Mouse (Mus musculus) intestine, embryonic 14.5 days (tissue): ENCODE results near the gene Vdr. TPM values are rescaled to one million over a fixed set of nuclear protein-coding genes. Genes with fewer than 3 reads are reported as not detected.
A peak's percentile ranks its signal among the peaks of the same experiment; 100 is the strongest.

Experiments
- ATAC-seq: fragments of 200-750 bp; cut with Nextera tagmentation; replicated peaks from 2 replicates; pipeline ENCODE4 v1.8.0; 2017; ENCODE audit warnings: low read depth, moderate number of reproducible peaks, moderate TSS enrichment, moderate library complexity; ENCODE audit not compliant: low FRiP score, low TSS enrichment
- DNase-seq: peaks from one replicate; pipeline ENCODE4 v3.0.0-alpha.2; 2018; ENCODE audit warnings: low spot score
- H3K27ac ChIP-seq: fragments of 300-500 bp; sonication (generic); 2 replicates; pipeline ENCODE4 v1.5.1; 2014; ENCODE audit warnings: low read depth, mild to moderate bottlenecking, control low read depth
- H3K27me3 ChIP-seq: fragments of 300-500 bp; sonication (generic); replicated peaks from 2 replicates; pipeline ENCODE4 v1.6.1; 2014; ENCODE audit warnings: low read length, control low read depth; ENCODE audit not compliant: control insufficient read depth, insufficient read depth
- H3K36me3 ChIP-seq: fragments of 300-500 bp; sonication (generic); 2 replicates; pipeline ENCODE4 v1.6.1; 2014; ENCODE audit warnings: low read length, control low read depth; ENCODE audit not compliant: control insufficient read depth, insufficient read depth
- H3K4me1 ChIP-seq: fragments of 300-500 bp; sonication (generic); replicated peaks from 2 replicates; pipeline ENCODE4 v1.6.1; 2014; ENCODE audit warnings: low read length, control low read depth, mixed read lengths; ENCODE audit not compliant: control insufficient read depth, insufficient read depth
- H3K4me2 ChIP-seq: fragments of 300-500 bp; sonication (generic); 2 replicates; pipeline ENCODE4 v1.6.1; 2014; ENCODE audit warnings: low read length
- H3K4me3 ChIP-seq: fragments of 300-500 bp; sonication (generic); 2 replicates; pipeline ENCODE4 v1.5.1; 2014; ENCODE audit warnings: low read depth, low read length, control low read depth, mixed read lengths
- H3K9ac ChIP-seq: fragments of 300-500 bp; sonication (generic); 2 replicates; pipeline ENCODE4 v1.6.1; 2014; ENCODE audit warnings: mild to moderate bottlenecking, low read length
- H3K9me3 ChIP-seq: fragments of 300-500 bp; sonication (generic); 2 replicates; pipeline ENCODE4 v1.6.1; 2016; ENCODE audit warnings: low read length, control low read depth; ENCODE audit not compliant: control insufficient read depth
- WGBS: fragments of 180-500 bp; shearing (Covaris S2); extraction: QIAGEN DNeasy Blood & Tissue Kit; methylation state at CpG from one replicate; pipeline ENCODE4 v1.1.7; 2014; 5-methylcytosine and 5-hydroxymethylcytosine counted together
- polyA plus RNA-seq: library from polyadenylated mRNA; unstranded; fragments of >200 nt; fragmentation: Nextera tagmentation; extraction: Ambion mirVana; gene quantifications from 2 replicates; pipeline ENCODE4 v1.2.1, GENCODE M21; 2014

Gene Vdr
- polyA plus RNA-seq, 1 experiment from 2014 or later = 0.80 TPM

DNA sequence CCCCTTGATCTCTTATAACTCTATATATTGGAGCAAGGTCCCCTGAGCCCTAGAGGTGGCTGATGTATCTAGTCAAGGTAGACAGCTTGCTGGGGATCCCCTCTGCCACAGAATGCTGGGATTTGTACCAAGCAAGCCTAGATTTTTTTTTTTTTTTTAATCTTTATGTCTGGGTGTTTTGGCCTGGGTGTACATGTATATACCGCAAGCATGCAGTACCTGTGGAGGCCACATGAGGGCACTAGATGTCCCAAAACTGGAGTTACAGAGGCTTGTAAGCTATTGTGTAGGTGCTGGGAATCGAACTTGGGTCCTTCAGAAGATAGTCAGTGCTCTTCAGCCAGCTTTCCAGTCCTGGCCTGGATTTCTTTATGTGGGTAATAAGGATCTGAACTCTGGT, 44.4 kb downstream of the Vdr start:
- no peak overlapping the region for H3K27ac ChIP-seq
- H3K9ac ChIP-seq = no peak overlapping the region
- H3K9me3 ChIP-seq = no peaks in the 10 kb centered on the region; the same call in 1 of the 2 replicates
- H3K36me3 ChIP-seq = no peaks in the 10 kb centered on the region
- ATAC-seq = no peak
- no peaks in the 10 kb centered on the region for H3K27me3 ChIP-seq
- no peak overlapping the region for H3K4me3 ChIP-seq
- no peak overlapping the region for H3K4me2 ChIP-seq
- WGBS = 99% methylated on average over 2 of the region's 2 CpGs
- DNase-seq = no peak
- H3K4me1 ChIP-seq = peaks cover 22% of the 10 kb centered on the region

DNA sequence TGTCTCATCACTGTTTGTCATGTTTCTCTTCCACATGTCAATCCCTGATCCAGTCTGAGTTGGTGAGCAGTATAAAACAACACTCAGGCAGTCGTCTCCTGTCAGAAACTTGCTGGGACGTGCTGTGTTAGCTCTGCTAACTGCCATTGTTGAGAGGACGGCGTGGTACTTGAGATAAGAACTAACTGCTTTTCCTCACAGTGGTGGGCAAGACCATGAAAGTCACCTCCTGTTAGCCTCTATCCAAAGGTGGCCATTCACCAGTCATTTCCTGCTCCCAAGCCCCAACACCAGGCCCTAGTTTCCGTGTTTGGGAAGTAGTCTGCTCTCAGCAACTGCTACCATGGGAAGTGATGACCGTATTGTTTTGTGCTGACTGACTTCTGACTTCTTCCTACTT, 45.3 kb downstream of the Vdr start:
- DNase-seq (no peak), ATAC-seq (no peak)
- Histone ChIP-seq H3K4me1 (peaks cover 22% of the 10 kb centered on the region), H3K27me3 (no peaks in the 10 kb centered on the region), H3K27ac (no peak overlapping the region), H3K9ac (no peak overlapping the region), H3K36me3 (no peaks in the 10 kb centered on the region), H3K9me3 (no peaks in the 10 kb centered on the region; the same call in 1 of the 2 replicates), H3K4me2 (no peak overlapping the region), H3K4me3 (no peak overlapping the region)
- 36% methylated on average over 6 of the region's 6 CpGs for WGBS

DNA sequence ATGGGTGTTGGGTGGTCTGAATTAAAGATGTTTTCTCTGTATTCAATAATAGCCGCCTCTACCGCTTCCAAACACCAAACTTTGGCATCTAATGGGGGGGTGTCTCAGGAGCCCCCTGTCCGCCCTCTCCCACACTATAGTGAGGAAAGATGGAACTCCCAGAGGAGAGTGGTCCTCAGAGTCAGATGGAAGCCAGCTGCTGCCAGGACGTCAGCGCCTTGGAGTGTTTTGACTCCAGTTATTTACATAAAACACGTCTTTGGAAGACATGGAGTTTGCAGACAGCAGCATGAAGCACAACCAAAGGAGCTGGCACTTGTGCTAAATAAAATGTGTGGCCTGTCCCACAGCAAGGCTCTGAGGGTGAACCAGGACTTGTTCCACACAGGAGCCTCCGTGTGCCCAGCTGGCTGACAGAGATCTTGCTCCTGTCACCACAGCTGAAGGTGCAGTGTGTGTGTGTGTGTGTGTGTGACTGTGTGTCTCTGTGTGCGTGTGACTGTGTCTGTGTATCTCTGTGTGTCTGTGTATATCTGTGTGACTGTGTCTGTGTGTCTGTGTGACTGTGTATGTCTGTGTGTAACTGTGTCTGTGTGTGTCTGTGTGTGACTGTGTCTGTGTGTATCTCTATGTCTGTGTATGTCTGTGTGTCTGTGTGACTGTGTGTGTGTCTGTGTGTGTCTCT, 45.9 kb downstream of the Vdr start:
- H3K4me2 ChIP-seq = no peak overlapping the region
- no peaks in the 10 kb centered on the region for H3K27me3 ChIP-seq
- DNase-seq = peak; percentile 64
- no peaks in the 10 kb centered on the region; the same call in 1 of the 2 replicates for H3K9me3 ChIP-seq
- 41% methylated on average over 8 of the region's 8 CpGs for WGBS
- no peak for ATAC-seq
- no peak overlapping the region for H3K4me3 ChIP-seq
- no peak overlapping the region for H3K9ac ChIP-seq
- peaks cover 22% of the 10 kb centered on the region for H3K4me1 ChIP-seq
- H3K27ac ChIP-seq = peak overlapping the region; percentile 43; the same call in 1 of the 2 replicates
- H3K36me3 ChIP-seq = no peaks in the 10 kb centered on the region

DNA sequence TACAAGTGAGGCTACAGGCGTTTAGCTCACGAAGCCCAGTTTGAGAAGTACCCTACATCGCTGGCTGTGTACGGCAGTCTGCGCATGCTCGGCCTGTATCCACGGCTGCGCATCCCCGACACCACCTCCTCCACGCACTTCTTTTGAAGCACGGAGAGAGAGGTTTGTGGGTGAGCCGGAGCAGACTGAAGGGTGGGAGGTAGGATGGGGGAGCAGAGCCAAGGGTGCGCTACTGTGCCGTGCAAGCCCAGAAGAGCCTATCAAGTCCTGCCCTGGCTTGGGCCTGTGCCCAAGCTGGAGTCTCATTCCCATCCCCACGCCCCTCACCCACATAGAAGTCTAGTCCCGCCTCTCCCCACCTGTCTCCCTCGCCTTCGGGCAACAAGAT, 46.9 kb downstream of the Vdr start:
- DNase-seq (no peak), ATAC-seq (no peak)
- Histone ChIP-seq H3K9ac (no peak overlapping the region), H3K4me2 (no peak overlapping the region), H3K4me1 (peaks cover 22% of the 10 kb centered on the region), H3K27me3 (no peaks in the 10 kb centered on the region), H3K36me3 (no peaks in the 10 kb centered on the region), H3K9me3 (no peaks in the 10 kb centered on the region; the same call in 1 of the 2 replicates), H3K4me3 (no peak overlapping the region), H3K27ac (no peak overlapping the region)
- WGBS = 73% methylated on average over 18 of the region's 18 CpGs

DNA sequence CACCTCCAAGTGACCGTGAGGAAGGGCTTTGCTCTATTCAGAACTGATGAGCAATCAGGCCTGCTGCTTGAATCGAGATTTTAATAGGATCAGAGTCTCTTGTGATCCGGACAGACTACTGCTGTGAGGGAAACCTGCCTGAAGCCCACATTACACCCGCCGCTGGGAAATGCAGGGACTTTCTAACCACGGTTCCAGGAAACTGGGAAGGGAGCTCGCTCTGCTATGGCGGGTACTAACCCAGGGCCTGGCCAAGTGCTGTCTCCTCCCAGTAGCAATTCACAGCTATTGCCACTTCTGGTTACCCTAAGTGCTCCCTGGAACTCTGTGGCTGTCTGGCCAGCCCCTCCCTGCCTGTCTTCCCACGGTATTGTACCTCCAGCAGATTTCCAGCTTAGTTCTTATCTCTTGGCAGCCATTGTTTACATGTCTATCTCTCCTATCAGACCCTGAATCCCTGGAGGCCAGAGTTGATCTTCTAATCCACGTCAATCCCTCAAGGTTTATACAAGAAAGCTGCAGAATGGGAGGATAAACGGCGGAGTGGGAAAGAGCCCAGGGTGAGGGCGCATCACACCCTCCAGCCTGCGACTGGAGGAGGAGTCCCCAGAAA, 47.4 kb downstream of the Vdr start:
- H3K9ac ChIP-seq = no peak overlapping the region
- DNase-seq (no peak), ATAC-seq (no peak)
- no peaks in the 10 kb centered on the region for H3K36me3 ChIP-seq
- H3K27ac ChIP-seq = no peak overlapping the region
- H3K4me1 ChIP-seq = peaks cover 22% of the 10 kb centered on the region
- H3K9me3 ChIP-seq = no peaks in the 10 kb centered on the region; the same call in 1 of the 2 replicates
- no peak overlapping the region for H3K4me3 ChIP-seq
- H3K4me2 ChIP-seq = no peak overlapping the region
- no peaks in the 10 kb centered on the region for H3K27me3 ChIP-seq
- 40% methylated on average over 14 of the region's 14 CpGs for WGBS

DNA sequence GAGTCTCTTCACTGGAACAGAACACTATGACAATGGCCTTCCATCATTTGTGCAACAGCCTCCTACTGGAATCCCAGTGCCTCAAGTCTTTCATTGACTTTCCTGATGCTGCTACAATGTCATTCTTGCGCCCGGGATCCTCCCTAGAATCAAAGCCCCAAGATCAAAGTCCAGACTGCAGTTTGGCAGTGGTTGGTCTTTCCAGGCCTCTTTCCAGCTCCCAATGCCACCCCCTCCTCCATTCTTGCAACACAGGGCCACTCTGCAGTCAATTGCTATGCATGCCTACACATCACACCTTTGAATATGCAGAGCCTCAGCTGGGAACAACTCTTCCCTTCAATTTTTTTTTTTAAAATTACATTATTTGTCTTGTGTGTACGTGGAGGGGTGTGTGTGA, 50.1 kb downstream of the Vdr start:
- WGBS = 87% methylated on average over 3 of the region's 3 CpGs
- peaks cover 22% of the 10 kb centered on the region for H3K4me1 ChIP-seq
- H3K4me3 ChIP-seq = no peak overlapping the region
- no peak overlapping the region for H3K9ac ChIP-seq
- no peak overlapping the region for H3K4me2 ChIP-seq
- H3K9me3 ChIP-seq = no peaks in the 10 kb centered on the region
- no peak overlapping the region for H3K27ac ChIP-seq
- H3K27me3 ChIP-seq = no peaks in the 10 kb centered on the region
- DNase-seq = no peak
- H3K36me3 ChIP-seq = no peaks in the 10 kb centered on the region
- no peak for ATAC-seq

DNA sequence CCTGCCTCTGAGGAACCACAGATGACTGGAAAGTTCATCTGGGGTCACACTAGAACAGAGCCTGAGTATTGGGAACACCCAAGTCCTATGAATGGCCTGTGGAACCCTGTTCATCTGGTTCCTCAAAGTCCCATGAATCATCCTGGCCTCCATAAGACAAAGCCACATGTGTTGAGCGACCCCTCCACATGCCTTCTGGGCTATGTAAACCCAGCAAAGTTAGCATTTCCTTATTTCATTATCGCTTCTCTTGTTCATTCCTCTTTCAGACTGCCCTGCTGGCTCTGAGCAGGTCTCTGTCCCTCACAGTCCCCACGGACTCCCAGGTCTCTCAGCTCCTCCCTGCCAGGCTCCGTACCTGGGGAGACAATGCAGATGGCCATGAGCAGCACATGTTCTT, 52.0 kb downstream of the Vdr start:
- ATAC-seq (no peak), DNase-seq (no peak)
- Histone ChIP-seq H3K4me1 (0 out of 2 replicates have a peak, but pooled peaks cover 3% of the 10 kb centered on the region), H3K4me2 (no peak overlapping the region), H3K36me3 (no peaks in the 10 kb centered on the region), H3K9ac (no peak overlapping the region), H3K27me3 (no peaks in the 10 kb centered on the region), H3K9me3 (no peaks in the 10 kb centered on the region), H3K4me3 (no peak overlapping the region), H3K27ac (no peak overlapping the region)
- 77% methylated on average over 4 of the region's 4 CpGs for WGBS

DNA sequence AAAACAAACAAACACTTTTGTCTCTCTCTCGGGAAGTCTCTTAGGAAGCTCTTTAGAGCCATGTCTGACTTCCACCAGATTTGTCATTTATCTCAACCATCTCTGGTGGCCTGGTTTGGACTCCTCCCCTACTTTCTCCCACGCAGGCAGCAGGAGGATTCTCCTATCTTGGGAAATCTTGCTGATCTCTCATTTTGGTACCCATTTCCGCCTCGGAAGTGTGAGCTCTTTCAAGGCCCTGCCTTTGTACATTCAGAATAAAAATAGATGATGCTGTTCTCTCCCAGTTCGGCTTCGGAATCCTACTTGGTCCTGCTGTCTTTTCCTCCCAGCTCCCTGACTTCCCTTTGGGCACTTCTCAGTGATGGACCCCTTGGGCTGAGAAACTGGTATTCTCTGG, 55.9 kb downstream of the Vdr start:
- DNase-seq = no peak
- Histone ChIP-seq H3K4me3 (no peak overlapping the region), H3K4me1 (no peaks in the 10 kb centered on the region), H3K4me2 (no peak overlapping the region), H3K36me3 (no peaks in the 10 kb centered on the region), H3K9ac (no peak overlapping the region), H3K27ac (no peak overlapping the region), H3K9me3 (no peaks in the 10 kb centered on the region), H3K27me3 (no peaks in the 10 kb centered on the region)
- no peak for ATAC-seq
- 56% methylated on average over 6 of the region's 6 CpGs for WGBS

DNA sequence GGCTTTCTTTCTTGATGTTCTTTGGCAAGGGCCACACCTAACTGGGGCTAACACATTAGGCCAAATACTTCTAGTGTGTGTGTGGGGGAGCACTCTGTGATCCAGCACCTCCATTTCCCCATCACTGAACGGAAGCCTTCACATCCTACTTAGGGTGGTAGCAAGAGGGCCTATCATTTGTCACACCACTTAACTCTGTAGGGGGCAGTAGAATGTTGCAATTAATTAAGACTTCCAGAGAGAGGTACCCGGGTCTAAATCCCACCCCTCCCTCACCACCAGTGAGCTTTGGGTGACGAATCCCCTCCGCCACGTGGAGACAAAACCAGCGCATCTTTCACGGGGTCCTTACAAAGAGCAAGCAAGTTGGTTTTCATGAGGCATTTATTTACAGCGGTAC, 56.4 kb downstream of the Vdr start:
- H3K4me1 ChIP-seq = 0 out of 2 replicates have a peak, but pooled peaks cover 5% of the 10 kb centered on the region
- H3K27me3 ChIP-seq = no peaks in the 10 kb centered on the region
- no peak overlapping the region for H3K4me2 ChIP-seq
- WGBS = 48% methylated on average over 8 of the region's 8 CpGs
- H3K36me3 ChIP-seq = no peaks in the 10 kb centered on the region
- H3K4me3 ChIP-seq = no peak overlapping the region
- H3K9ac ChIP-seq = no peak overlapping the region
- no peak overlapping the region for H3K27ac ChIP-seq
- ATAC-seq (no peak), DNase-seq (no peak)
- no peaks in the 10 kb centered on the region for H3K9me3 ChIP-seq
